Mouse (Mus musculus) midbrain, embryonic 13.5 days (tissue): ENCODE results near the gene Baz2b. TPM values are rescaled to one million over a fixed set of nuclear protein-coding genes. Genes with fewer than 3 reads are reported as not detected.
A peak's percentile ranks its signal among the peaks of the same experiment; 100 is the strongest.

Experiments
- ATAC-seq: fragments of 200-750 bp; cut with Nextera tagmentation; 2 replicates; pipeline ENCODE4 v1.8.0; 2017; ENCODE audit warnings: mild to moderate bottlenecking, moderate TSS enrichment, moderate library complexity
- H3K27ac ChIP-seq: fragments of 300-500 bp; sonication (generic); 2 replicates; pipeline ENCODE4 v1.5.1; 2015; ENCODE audit warnings: inconsistent platforms, mild to moderate bottlenecking, moderate library complexity
- H3K27me3 ChIP-seq: fragments of 300-500 bp; sonication (generic); 2 replicates; pipeline ENCODE4 v1.6.1; 2015; ENCODE audit warnings: mild to moderate bottlenecking, inconsistent platforms
- H3K36me3 ChIP-seq: fragments of 300-500 bp; sonication (generic); 2 replicates; pipeline ENCODE4 v1.6.1; 2015; ENCODE audit warnings: mild to moderate bottlenecking, inconsistent platforms
- H3K4me1 ChIP-seq: fragments of 300-500 bp; sonication (generic); replicated peaks from 2 replicates; pipeline ENCODE4 v1.6.1; 2015; ENCODE audit warnings: inconsistent platforms
- H3K4me2 ChIP-seq: fragments of 300-500 bp; sonication (generic); replicated peaks from 2 replicates; pipeline ENCODE4 v1.6.1; 2015; ENCODE audit warnings: moderate library complexity, mild to moderate bottlenecking, inconsistent platforms
- H3K4me3 ChIP-seq: fragments of 300-500 bp; sonication (generic); replicated peaks from 2 replicates; pipeline ENCODE4 v1.5.1; 2015; ENCODE audit warnings: mild to moderate bottlenecking, inconsistent platforms
- H3K9ac ChIP-seq: fragments of 300-500 bp; sonication (generic); replicated peaks from 2 replicates; pipeline ENCODE4 v1.6.1; 2015; ENCODE audit warnings: mild to moderate bottlenecking, inconsistent platforms
- H3K9me3 ChIP-seq: fragments of 300-500 bp; sonication (generic); 2 replicates; pipeline ENCODE4 v1.6.1; 2016; ENCODE audit warnings: mild to moderate bottlenecking, inconsistent platforms
- WGBS: fragments of 180-500 bp; shearing (Covaris S2); methylation state at CpG from one replicate; pipeline ENCODE4 v1.1.7; 2015; 5-methylcytosine and 5-hydroxymethylcytosine counted together
- polyA plus RNA-seq: library from polyadenylated mRNA; unstranded; fragments of >200 nt; fragmentation: Nextera tagmentation; extraction: Ambion mirVana; gene quantifications from 2 replicates; pipeline ENCODE4 v1.2.1, GENCODE M21; 2015

Baz2b gene
- polyA plus RNA-seq, 1 experiment from 2014 or later: 98.1 TPM

GRCm38 (mm10) chr2:60125049-60126004, 84.3 kb downstream of the Baz2b start:
- peak; percentile 77 for ATAC-seq
- H3K27ac ChIP-seq: peak overlapping the region; percentile 99
- H3K9ac ChIP-seq: peak overlapping the region; percentile 99
- H3K4me1 ChIP-seq: peaks cover 32% of the 10 kb centered on the region
- WGBS: under 1% methylated on average over 48 of the region's 83 CpGs
- peak overlapping the region; percentile 63 for H3K4me2 ChIP-seq
- no peaks in the 10 kb centered on the region for H3K9me3 ChIP-seq
- peak overlapping the region; percentile 88 for H3K4me3 ChIP-seq
- no peaks in the 10 kb centered on the region for H3K27me3 ChIP-seq
- H3K36me3 ChIP-seq: no peaks in the 10 kb centered on the region

GRCm38 (mm10) chr2:60124648-60125048, 85.0 kb downstream of the Baz2b start:
- ATAC-seq: peak; percentile 75
- 1% methylated on average over 15 of the region's 47 CpGs for WGBS
- Histone ChIP-seq H3K9ac (peak overlapping the region; percentile 99), H3K4me2 (peak overlapping the region; percentile 63), H3K4me3 (peak overlapping the region; percentile 88), H3K36me3 (no peaks in the 10 kb centered on the region), H3K4me1 (peaks cover 38% of the 10 kb centered on the region), H3K9me3 (no peaks in the 10 kb centered on the region), H3K27ac (peak overlapping the region; percentile 99), H3K27me3 (no peaks in the 10 kb centered on the region)

- peak overlapping the region; percentile 99 for H3K27ac ChIP-seq
- peak overlapping the region; percentile 63 for H3K4me2 ChIP-seq
- no peak for ATAC-seq
- H3K4me1 ChIP-seq: peaks cover 41% of the 10 kb centered on the region
- 5% methylated on average over 13 of the region's 13 CpGs for WGBS
- no peaks in the 10 kb centered on the region for H3K9me3 ChIP-seq
- no peaks in the 10 kb centered on the region for H3K27me3 ChIP-seq
- H3K9ac ChIP-seq: peak overlapping the region; percentile 99
- H3K4me3 ChIP-seq: peak overlapping the region; percentile 88
- H3K36me3 ChIP-seq: no peaks in the 10 kb centered on the region
Observed at GRCm38 (mm10) chr2:60123911-60124647, 85.6 kb downstream of the Baz2b start.

GRCm38 (mm10) chr2:60123061-60123874, 86.4 kb downstream of the Baz2b start:
- 27% methylated on average over 6 of the region's 6 CpGs for WGBS
- Histone ChIP-seq H3K4me3 (peak overlapping the region; percentile 32), H3K36me3 (no peaks in the 10 kb centered on the region), H3K9me3 (no peaks in the 10 kb centered on the region), H3K27ac (no peak overlapping the region), H3K4me1 (peaks cover 48% of the 10 kb centered on the region), H3K9ac (peak overlapping the region; percentile 39; the same call in 1 of the 2 replicates), H3K4me2 (peak overlapping the region; percentile 53), H3K27me3 (no peaks in the 10 kb centered on the region)
- no peak for ATAC-seq

GRCm38 (mm10) chr2:60122188-60122587, 87.5 kb downstream of the Baz2b start:
- WGBS: 22% methylated on average over 2 of the region's 2 CpGs
- H3K27ac ChIP-seq: peak overlapping the region; percentile 60
- H3K36me3 ChIP-seq: no peaks in the 10 kb centered on the region
- H3K4me1 ChIP-seq: peaks cover 55% of the 10 kb centered on the region
- peak overlapping the region; percentile 53 for H3K4me2 ChIP-seq
- H3K9ac ChIP-seq: no peak overlapping the region
- no peaks in the 10 kb centered on the region for H3K27me3 ChIP-seq
- peak overlapping the region; percentile 17; the same call in 1 of the 2 replicates for H3K4me3 ChIP-seq
- no peaks in the 10 kb centered on the region for H3K9me3 ChIP-seq
- ATAC-seq: no peak

GRCm38 (mm10) chr2:60120681-60121080, 89.0 kb downstream of the Baz2b start:
- H3K9me3 ChIP-seq: no peaks in the 10 kb centered on the region
- no peak overlapping the region for H3K4me3 ChIP-seq
- no peaks in the 10 kb centered on the region for H3K36me3 ChIP-seq
- H3K4me2 ChIP-seq: no peak overlapping the region
- no peak overlapping the region for H3K9ac ChIP-seq
- H3K27me3 ChIP-seq: no peaks in the 10 kb centered on the region
- H3K27ac ChIP-seq: no peak overlapping the region
- H3K4me1 ChIP-seq: peaks cover 58% of the 10 kb centered on the region
- WGBS: 79% methylated on average over 2 of the region's 2 CpGs
- ATAC-seq: no peak

GRCm38 (mm10) chr2:60118684-60119558, 90.7 kb downstream of the Baz2b start:
- ATAC-seq: peak; percentile 64
- peak overlapping the region; percentile 70 for H3K27ac ChIP-seq
- no peaks in the 10 kb centered on the region for H3K36me3 ChIP-seq
- H3K4me2 ChIP-seq: peak overlapping the region; percentile 45
- H3K4me3 ChIP-seq: peak overlapping the region; percentile 24
- H3K4me1 ChIP-seq: peaks cover 64% of the 10 kb centered on the region
- H3K9me3 ChIP-seq: no peaks in the 10 kb centered on the region
- 0 out of 2 replicates have a peak overlapping the region, but pooled peaks have one; percentile 21 for H3K9ac ChIP-seq
- 20% methylated on average over 10 of the region's 10 CpGs for WGBS
- H3K27me3 ChIP-seq: no peaks in the 10 kb centered on the region

- 69% methylated on average over 9 of the region's 9 CpGs for WGBS
- peaks cover 66% of the 10 kb centered on the region for H3K4me1 ChIP-seq
- no peaks in the 10 kb centered on the region for H3K9me3 ChIP-seq
- no peak overlapping the region for H3K4me3 ChIP-seq
- H3K27me3 ChIP-seq: no peaks in the 10 kb centered on the region
- no peak overlapping the region for H3K4me2 ChIP-seq
- ATAC-seq: 0 out of 2 replicates have a peak, but pooled peaks have one; percentile 18
- peak overlapping the region; percentile 44; the same call in 1 of the 2 replicates for H3K27ac ChIP-seq
- no peak overlapping the region for H3K9ac ChIP-seq
- H3K36me3 ChIP-seq: no peaks in the 10 kb centered on the region
Observed at GRCm38 (mm10) chr2:60117867-60118266, 91.8 kb downstream of the Baz2b start.

- Histone ChIP-seq H3K4me3 (no peak overlapping the region), H3K9ac (no peak overlapping the region), H3K4me2 (no peak overlapping the region), H3K27ac (no peak overlapping the region), H3K27me3 (no peaks in the 10 kb centered on the region), H3K36me3 (peaks cover 5% of the 10 kb centered on the region), H3K4me1 (peaks cover 53% of the 10 kb centered on the region), H3K9me3 (no peaks in the 10 kb centered on the region)
- ATAC-seq: no peak
- 51% methylated on average over 12 of the region's 12 CpGs for WGBS
Observed at GRCm38 (mm10) chr2:60115891-60116554, 93.6 kb downstream of the Baz2b start.

GRCm38 (mm10) chr2:60114901-60115300, 94.7 kb downstream of the Baz2b start:
- Histone ChIP-seq H3K4me2 (no peak overlapping the region), H3K36me3 (peaks cover 12% of the 10 kb centered on the region), H3K4me3 (no peak overlapping the region), H3K9ac (no peak overlapping the region), H3K27ac (no peak overlapping the region), H3K27me3 (no peaks in the 10 kb centered on the region), H3K9me3 (no peaks in the 10 kb centered on the region), H3K4me1 (peaks cover 43% of the 10 kb centered on the region)
- WGBS: 90% methylated on average over 4 of the region's 4 CpGs
- ATAC-seq: no peak
